Mouse (Mus musculus): ENCODE data around the gene Slc25a17. TPM values are rescaled to one million over a fixed set of nuclear protein-coding genes. Genes with fewer than 3 reads are reported as not detected.

Gene Slc25a17
- polyA plus RNA-seq, 1 experiment from 2014 or later: 153 TPM

DNA sequence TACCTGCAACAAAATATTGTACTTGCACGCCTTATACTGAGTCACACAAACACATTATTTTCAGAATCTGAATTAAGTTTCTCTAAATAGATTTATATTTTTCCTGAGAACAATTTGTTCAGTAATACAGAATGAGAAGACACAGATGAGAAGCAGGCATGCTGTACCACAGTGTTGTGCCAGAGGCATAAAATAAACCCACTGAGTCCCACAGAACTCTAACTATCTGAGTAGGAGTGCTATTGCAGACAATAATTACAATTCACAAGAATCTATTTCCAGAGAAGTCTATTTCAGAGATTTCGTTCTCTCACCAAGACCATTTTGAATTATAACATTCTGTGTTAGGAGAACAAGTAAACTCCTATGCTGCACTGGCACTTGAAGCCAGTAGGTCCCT is 13.1 kb downstream of the Slc25a17 start:
- no peak overlapping the region for H3K4me2 ChIP-seq (ENCODE audit: low read length)
- peaks cover 5% of the 10 kb centered on the region for H3K4me1 ChIP-seq (ENCODE audit: control insufficient read depth, insufficient read depth, low read length)
- no peak for DNase-seq (ENCODE audit: low spot score)
- H3K36me3 ChIP-seq (ENCODE audit: control insufficient read depth, insufficient read depth, low read length): peaks cover 9% of the 10 kb centered on the region; the same call in 1 of the 2 replicates
- no peaks in the 10 kb centered on the region for H3K27me3 ChIP-seq (replicated peaks; ENCODE audit: control insufficient read depth, insufficient read depth, low read length)
- no peak for ATAC-seq
- no peaks in the 10 kb centered on the region for H3K9me3 ChIP-seq (replicated peaks; ENCODE audit: control insufficient read depth, low read length)
- H3K9ac ChIP-seq (ENCODE audit: low read length): no peak overlapping the region
- H3K4me3 ChIP-seq (ENCODE audit: low read depth, low read length): no peak overlapping the region
- no peak overlapping the region for H3K27ac ChIP-seq (ENCODE audit: low read depth, low read length)
- 93% methylated on average over 2 of the region's 2 CpGs for WGBS

DNA sequence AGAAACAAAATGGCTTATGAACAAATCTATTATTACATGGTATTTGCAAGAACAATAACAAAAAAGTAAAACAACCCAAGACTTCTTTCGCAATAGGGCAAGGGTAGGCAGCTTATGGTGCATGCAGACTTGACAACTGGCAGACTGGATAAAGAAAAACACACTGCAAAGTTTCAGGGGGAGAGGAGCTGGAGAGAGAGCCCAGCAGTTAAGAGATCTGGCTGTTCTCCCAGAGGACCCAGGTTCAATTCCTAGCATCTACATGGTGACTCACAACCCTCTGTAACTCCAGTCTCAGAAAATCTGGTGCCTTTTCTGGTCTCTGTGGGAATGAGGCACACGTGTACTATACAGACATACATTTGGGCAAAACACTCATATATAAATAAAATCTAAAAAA is 19.2 kb downstream of the Slc25a17 start:
- DNase-seq (ENCODE audit: low spot score) (no peak), ATAC-seq (no peak)
- Histone ChIP-seq H3K9ac (ENCODE audit: low read length) (no peak overlapping the region), H3K9me3 (replicated peaks; ENCODE audit: control insufficient read depth, low read length) (no peaks in the 10 kb centered on the region), H3K27me3 (replicated peaks; ENCODE audit: control insufficient read depth, insufficient read depth, low read length) (no peaks in the 10 kb centered on the region), H3K4me2 (ENCODE audit: low read length) (no peak overlapping the region), H3K27ac (ENCODE audit: low read depth, low read length) (no peak overlapping the region), H3K36me3 (ENCODE audit: control insufficient read depth, insufficient read depth, low read length) (peaks cover 39% of the 10 kb centered on the region), H3K4me3 (ENCODE audit: low read depth, low read length) (no peak overlapping the region), H3K4me1 (ENCODE audit: control insufficient read depth, insufficient read depth, low read length) (no peaks in the 10 kb centered on the region)
- WGBS: 94% methylated on average over 2 of the region's 2 CpGs

DNA sequence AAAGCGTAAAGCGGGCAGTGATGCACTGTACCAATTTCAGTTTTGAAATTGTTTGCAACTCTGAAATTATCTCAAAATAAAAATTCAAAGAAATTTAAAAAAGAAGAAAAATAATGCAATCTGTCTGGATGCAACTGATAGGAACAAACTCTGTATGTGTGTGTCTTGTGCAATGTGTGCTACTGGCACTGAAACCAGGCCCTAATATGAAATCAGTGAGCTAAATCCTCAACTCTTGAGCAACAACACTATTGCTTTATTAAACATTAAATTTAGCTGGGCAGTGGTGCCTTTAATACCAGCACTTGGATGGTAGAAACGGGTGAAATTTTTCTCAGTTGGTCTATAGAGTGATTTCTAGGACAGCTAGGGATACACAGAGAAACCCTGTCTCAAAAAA is 21.5 kb downstream of the Slc25a17 start:
- no peaks in the 10 kb centered on the region for H3K27me3 ChIP-seq (replicated peaks; ENCODE audit: control insufficient read depth, insufficient read depth, low read length)
- H3K4me1 ChIP-seq (ENCODE audit: control insufficient read depth, insufficient read depth, low read length): no peaks in the 10 kb centered on the region
- WGBS: 98% methylated on average over 3 of the region's 3 CpGs
- no peak overlapping the region for H3K4me3 ChIP-seq (ENCODE audit: low read depth, low read length)
- no peak overlapping the region for H3K9ac ChIP-seq (ENCODE audit: low read length)
- ATAC-seq (no peak), DNase-seq (ENCODE audit: low spot score) (no peak)
- peaks cover 52% of the 10 kb centered on the region for H3K36me3 ChIP-seq (ENCODE audit: control insufficient read depth, insufficient read depth, low read length)
- H3K9me3 ChIP-seq (replicated peaks; ENCODE audit: control insufficient read depth, low read length): no peaks in the 10 kb centered on the region
- no peak overlapping the region for H3K27ac ChIP-seq (ENCODE audit: low read depth, low read length)
- no peak overlapping the region for H3K4me2 ChIP-seq (ENCODE audit: low read length)

DNA sequence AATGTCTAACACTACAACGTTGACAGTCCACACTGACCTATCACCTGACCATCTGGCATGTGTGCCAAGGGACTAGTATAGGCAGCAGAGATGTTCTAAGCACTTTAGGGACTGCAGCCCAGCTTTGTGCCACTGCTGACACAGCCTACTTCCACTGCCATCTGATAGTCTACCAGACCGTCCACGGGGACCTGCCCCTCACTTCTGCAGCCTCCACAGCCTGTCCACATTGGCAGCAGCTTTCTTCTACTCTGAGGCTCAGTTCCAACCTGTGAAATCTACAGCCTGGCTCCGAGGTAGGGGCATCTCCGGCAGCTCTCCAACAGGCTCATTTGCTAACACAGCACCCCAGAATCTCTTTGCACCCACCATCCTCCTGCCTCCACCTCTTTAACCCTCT is 24.1 kb downstream of the Slc25a17 start:
- H3K4me3 ChIP-seq (ENCODE audit: low read depth, low read length): no peak overlapping the region
- H3K4me1 ChIP-seq (ENCODE audit: control insufficient read depth, insufficient read depth, low read length): no peaks in the 10 kb centered on the region
- no peak overlapping the region for H3K9ac ChIP-seq (ENCODE audit: low read length)
- DNase-seq (ENCODE audit: low spot score): no peak
- peaks cover 62% of the 10 kb centered on the region for H3K36me3 ChIP-seq (ENCODE audit: control insufficient read depth, insufficient read depth, low read length)
- H3K4me2 ChIP-seq (ENCODE audit: low read length): no peak overlapping the region
- H3K27ac ChIP-seq (ENCODE audit: low read depth, low read length): no peak overlapping the region
- no peaks in the 10 kb centered on the region for H3K27me3 ChIP-seq (replicated peaks; ENCODE audit: control insufficient read depth, insufficient read depth, low read length)
- no peaks in the 10 kb centered on the region for H3K9me3 ChIP-seq (replicated peaks; ENCODE audit: control insufficient read depth, low read length)
- ATAC-seq: no peak
- 87% methylated on average over 5 of the region's 5 CpGs for WGBS

DNA sequence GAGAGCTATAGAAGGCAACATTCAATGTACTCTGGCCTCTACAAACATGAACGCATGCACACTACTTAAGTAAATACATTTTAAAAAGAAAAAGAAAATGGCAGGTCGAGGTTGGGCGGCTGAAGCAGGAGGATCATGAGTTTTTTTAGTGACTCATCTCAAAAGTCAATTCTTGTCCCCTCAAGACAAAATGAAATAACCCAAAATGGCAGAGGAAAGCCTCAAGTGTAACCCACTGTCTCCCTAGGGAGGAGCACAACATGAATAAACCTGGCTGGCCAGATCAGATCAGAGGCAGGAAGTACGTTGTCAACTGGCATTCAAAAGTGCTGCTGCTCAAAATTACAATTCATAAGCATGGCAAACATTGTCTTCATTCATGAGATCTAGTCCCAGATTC is 28.1 kb downstream of the Slc25a17 start:
- no peak for DNase-seq (ENCODE audit: low spot score)
- Histone ChIP-seq H3K4me3 (ENCODE audit: low read depth, low read length) (no peak overlapping the region), H3K27me3 (replicated peaks; ENCODE audit: control insufficient read depth, insufficient read depth, low read length) (no peaks in the 10 kb centered on the region), H3K4me2 (ENCODE audit: low read length) (no peak overlapping the region), H3K9ac (ENCODE audit: low read length) (no peak overlapping the region), H3K4me1 (ENCODE audit: control insufficient read depth, insufficient read depth, low read length) (no peaks in the 10 kb centered on the region), H3K27ac (ENCODE audit: low read depth, low read length) (no peak overlapping the region), H3K36me3 (ENCODE audit: control insufficient read depth, insufficient read depth, low read length) (peaks cover 59% of the 10 kb centered on the region), H3K9me3 (replicated peaks; ENCODE audit: control insufficient read depth, low read length) (no peaks in the 10 kb centered on the region)
- ATAC-seq: no peak
- WGBS: 94% methylated on average over 4 of the region's 4 CpGs

DNA sequence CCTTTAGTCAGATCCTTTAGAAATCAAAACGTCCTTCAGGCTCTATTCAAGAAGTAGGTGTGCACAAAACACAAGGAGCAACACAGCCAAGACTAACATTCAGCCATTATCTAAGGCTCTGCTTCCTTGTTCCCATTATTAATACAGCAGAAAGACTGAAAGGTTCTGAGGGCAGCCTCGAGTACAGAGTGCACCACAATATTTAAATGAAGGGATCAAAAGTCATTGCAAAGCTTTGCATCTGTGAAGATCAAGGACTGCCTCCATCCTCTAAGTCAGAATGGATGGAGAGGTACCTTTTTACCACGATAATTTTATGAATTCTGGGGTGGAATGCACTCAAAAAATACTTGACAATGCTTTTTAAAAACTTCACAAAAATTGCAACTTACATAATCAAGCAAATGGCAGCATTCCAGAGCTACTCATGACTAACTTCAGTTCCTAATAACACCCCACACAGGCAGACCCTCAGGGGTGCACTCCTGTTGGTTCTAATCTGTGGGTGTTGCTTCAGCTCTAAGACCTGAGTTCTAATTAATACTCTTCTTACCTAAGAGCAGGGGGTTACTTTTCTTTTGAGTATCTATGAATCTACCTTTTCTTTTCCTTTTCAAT is 29.7 kb downstream of the Slc25a17 start:
- Histone ChIP-seq H3K36me3 (ENCODE audit: control insufficient read depth, insufficient read depth, low read length) (peaks cover 62% of the 10 kb centered on the region), H3K4me2 (ENCODE audit: low read length) (no peak overlapping the region), H3K27me3 (replicated peaks; ENCODE audit: control insufficient read depth, insufficient read depth, low read length) (no peaks in the 10 kb centered on the region), H3K9ac (ENCODE audit: low read length) (no peak overlapping the region), H3K9me3 (replicated peaks; ENCODE audit: control insufficient read depth, low read length) (no peaks in the 10 kb centered on the region), H3K4me1 (ENCODE audit: control insufficient read depth, insufficient read depth, low read length) (no peaks in the 10 kb centered on the region), H3K4me3 (ENCODE audit: low read depth, low read length) (no peak overlapping the region), H3K27ac (ENCODE audit: low read depth, low read length) (no peak overlapping the region)
- ATAC-seq: no peak
- 56% methylated on average over 3 of the region's 3 CpGs for WGBS
- no peak for DNase-seq (ENCODE audit: low spot score)

DNA sequence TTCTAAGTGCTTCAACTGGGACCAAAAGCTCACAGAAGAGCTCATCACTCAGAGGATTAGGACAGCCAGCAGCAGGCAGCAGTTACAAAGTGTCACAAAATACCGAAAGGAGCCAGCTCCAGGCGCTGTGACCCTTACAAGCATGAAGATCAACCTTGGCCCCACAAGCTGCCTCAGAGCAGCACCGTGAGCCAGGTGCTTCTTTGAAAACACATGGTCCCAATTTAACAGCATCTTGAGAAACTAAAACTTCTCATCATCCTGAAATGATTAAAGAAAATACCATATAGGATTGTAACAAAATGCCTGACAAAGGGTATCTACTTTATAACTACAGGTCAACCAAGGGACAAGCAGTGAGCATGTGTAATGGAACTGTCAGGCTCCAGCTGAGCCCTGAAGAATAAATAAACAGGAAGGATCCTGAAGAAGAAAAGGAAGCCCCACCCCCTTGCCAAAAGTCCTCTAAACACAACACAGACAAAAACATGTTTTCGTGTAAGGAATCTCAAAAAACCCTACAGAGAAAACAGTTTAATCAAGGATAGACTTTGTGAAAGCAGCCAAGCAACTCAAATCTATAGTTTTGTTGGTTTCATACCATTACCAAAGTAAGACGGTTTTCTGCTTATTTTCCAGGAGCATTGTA is 30.8 kb downstream of the Slc25a17 start:
- no peak overlapping the region for H3K4me2 ChIP-seq (ENCODE audit: low read length)
- WGBS: 74% methylated on average over 5 of the region's 5 CpGs
- peaks cover 60% of the 10 kb centered on the region for H3K36me3 ChIP-seq (ENCODE audit: control insufficient read depth, insufficient read depth, low read length)

DNA sequence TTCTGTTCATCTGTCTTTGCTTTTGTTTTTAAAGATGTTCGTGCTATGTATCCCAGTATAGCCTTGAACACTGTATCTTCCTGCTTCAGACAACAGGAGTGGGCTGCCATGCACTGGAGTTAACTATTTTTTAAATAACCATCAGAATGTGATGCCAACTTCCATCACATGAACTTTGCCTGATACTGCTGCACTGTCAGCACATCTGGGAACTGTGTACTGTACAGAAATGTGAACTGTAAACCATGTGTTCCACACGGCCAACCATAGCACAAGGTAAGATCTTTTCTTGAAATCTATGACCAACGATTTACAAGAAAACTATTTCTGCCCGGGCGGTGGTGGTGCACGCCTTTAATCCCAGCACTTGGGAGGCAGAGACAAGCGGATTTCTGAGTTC is 33.1 kb downstream of the Slc25a17 start:
- no peak overlapping the region for H3K4me3 ChIP-seq (ENCODE audit: low read depth, low read length)
- DNase-seq (ENCODE audit: low spot score): no peak
- H3K36me3 ChIP-seq (ENCODE audit: control insufficient read depth, insufficient read depth, low read length): peaks cover 52% of the 10 kb centered on the region
- H3K4me2 ChIP-seq (ENCODE audit: low read length): no peak overlapping the region
- H3K9me3 ChIP-seq (replicated peaks; ENCODE audit: control insufficient read depth, low read length): no peaks in the 10 kb centered on the region
- H3K27me3 ChIP-seq (replicated peaks; ENCODE audit: control insufficient read depth, insufficient read depth, low read length): no peaks in the 10 kb centered on the region
- no peak overlapping the region for H3K27ac ChIP-seq (ENCODE audit: low read depth, low read length)
- H3K9ac ChIP-seq (ENCODE audit: low read length): no peak overlapping the region
- 97% methylated on average over 7 of the region's 7 CpGs for WGBS
- no peak for ATAC-seq
- H3K4me1 ChIP-seq (ENCODE audit: control insufficient read depth, insufficient read depth, low read length): no peaks in the 10 kb centered on the region

More for the DNA sequence above, 30.8 kb downstream of the Slc25a17 start:
- Histone ChIP-seq H3K27ac (ENCODE audit: low read depth, low read length) (no peak overlapping the region), H3K9me3 (replicated peaks; ENCODE audit: control insufficient read depth, low read length) (no peaks in the 10 kb centered on the region), H3K4me1 (ENCODE audit: control insufficient read depth, insufficient read depth, low read length) (no peaks in the 10 kb centered on the region), H3K9ac (ENCODE audit: low read length) (no peak overlapping the region), H3K4me3 (ENCODE audit: low read depth, low read length) (no peak overlapping the region), H3K27me3 (replicated peaks; ENCODE audit: control insufficient read depth, insufficient read depth, low read length) (no peaks in the 10 kb centered on the region)
- ATAC-seq (no peak), DNase-seq (ENCODE audit: low spot score) (no peak)

DNA sequence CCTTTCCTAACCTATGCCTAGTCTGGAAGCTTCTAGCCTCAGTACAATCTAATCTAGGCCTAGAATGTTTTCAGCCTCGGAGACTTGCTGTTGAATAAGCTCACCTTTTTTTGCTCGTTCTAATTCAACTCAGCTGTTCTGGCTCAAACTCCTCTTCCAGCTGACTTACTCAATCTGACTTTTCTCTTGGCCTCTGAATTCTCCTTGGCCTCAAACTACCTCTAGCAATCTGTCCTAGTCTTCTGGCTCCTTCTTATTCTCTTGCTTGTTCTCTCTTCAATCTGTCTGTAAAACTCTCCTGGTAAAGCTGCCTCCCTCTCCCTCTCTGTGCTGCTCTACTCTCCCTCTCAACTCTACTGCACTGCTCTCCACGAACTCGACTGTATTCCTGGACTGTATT is 35.6 kb downstream of the Slc25a17 start:
- peaks cover 62% of the 10 kb centered on the region for H3K36me3 ChIP-seq (ENCODE audit: control insufficient read depth, insufficient read depth, low read length)
- no peaks in the 10 kb centered on the region for H3K4me1 ChIP-seq (ENCODE audit: control insufficient read depth, insufficient read depth, low read length)
- no peak overlapping the region for H3K9ac ChIP-seq (ENCODE audit: low read length)
- H3K4me2 ChIP-seq (ENCODE audit: low read length): no peak overlapping the region
- no peak for DNase-seq (ENCODE audit: low spot score)
- H3K4me3 ChIP-seq (ENCODE audit: low read depth, low read length): no peak overlapping the region
- no peak overlapping the region for H3K27ac ChIP-seq (ENCODE audit: low read depth, low read length)
- 85% methylated on average over 4 of the region's 4 CpGs for WGBS
- no peaks in the 10 kb centered on the region for H3K9me3 ChIP-seq (replicated peaks; ENCODE audit: control insufficient read depth, low read length)
- H3K27me3 ChIP-seq (replicated peaks; ENCODE audit: control insufficient read depth, insufficient read depth, low read length): no peaks in the 10 kb centered on the region
- ATAC-seq: no peak

Data from forebrain, embryonic 14.5 days (tissue).